Mouse (Mus musculus) heart, embryonic 11.5 days (tissue): ENCODE results near the gene Cbx1. TPM values are rescaled to one million over a fixed set of nuclear protein-coding genes. Genes with fewer than 3 reads are reported as not detected.
A peak's percentile ranks its signal among the peaks of the same experiment; 100 is the strongest.
"Not testable (repeated sequence)": the region's sequence is repeated elsewhere in the genome, so short reads cannot be mapped to it uniquely, and the experiment has no call there.

Experiments used
- ATAC-seq: fragments of 200-750 bp; cut with Nextera tagmentation; replicated peaks from 2 replicates; pipeline ENCODE4 v1.8.0; 2017; ENCODE audit warnings: moderate library complexity; ENCODE audit not compliant: insufficient number of reproducible peaks, low FRiP score, low TSS enrichment
- H3K27ac ChIP-seq: fragments of 300-500 bp; sonication (generic); 2 replicates; pipeline ENCODE4 v1.5.1; 2014; ENCODE audit warnings: mild to moderate bottlenecking, low read depth, low read length
- H3K27me3 ChIP-seq: fragments of 300-500 bp; sonication (generic); 2 replicates; pipeline ENCODE4 v1.6.1; 2014; ENCODE audit warnings: mild to moderate bottlenecking, low read length, mixed read lengths; ENCODE audit not compliant: control insufficient read depth, insufficient read depth
- H3K36me3 ChIP-seq: fragments of 300-500 bp; sonication (generic); 2 replicates; pipeline ENCODE4 v1.6.1; 2014; ENCODE audit warnings: mild to moderate bottlenecking, low read length, moderate library complexity, mixed read lengths; ENCODE audit not compliant: control insufficient read depth, insufficient read depth
- H3K4me1 ChIP-seq: fragments of 300-500 bp; sonication (generic); 2 replicates; pipeline ENCODE4 v1.6.1; 2014; ENCODE audit warnings: low read length; ENCODE audit not compliant: control insufficient read depth, insufficient read depth
- H3K4me2 ChIP-seq: fragments of 300-500 bp; sonication (generic); 2 replicates; pipeline ENCODE4 v1.6.1; 2014; ENCODE audit warnings: mild to moderate bottlenecking, moderate library complexity
- H3K4me3 ChIP-seq: fragments of 300-500 bp; sonication (generic); 2 replicates; pipeline ENCODE4 v1.5.1; 2014; ENCODE audit warnings: low read depth, low read length
- H3K9ac ChIP-seq: fragments of 300-500 bp; sonication (generic); 2 replicates; pipeline ENCODE4 v1.6.1; 2014; ENCODE audit warnings: mild to moderate bottlenecking, low read depth, low read length, moderate library complexity
- H3K9me3 ChIP-seq: fragments of 300-500 bp; sonication (generic); replicated peaks from 2 replicates; pipeline ENCODE4 v1.6.1; 2016; ENCODE audit warnings: low read length; ENCODE audit not compliant: control insufficient read depth
- WGBS: fragments of 180-500 bp; shearing (Covaris S2); extraction: QIAGEN DNeasy Blood & Tissue Kit; methylation state at CpG from one replicate; pipeline ENCODE4 v1.1.7; 2014; ENCODE audit not compliant: insufficient replicate concordance; 5-methylcytosine and 5-hydroxymethylcytosine counted together
- polyA plus RNA-seq: library from polyadenylated mRNA; unstranded; fragments of >200 nt; fragmentation: Nextera tagmentation; extraction: Ambion mirVana; gene quantifications from 2 replicates; pipeline ENCODE4 v1.2.1, GENCODE M21; 2014

The Cbx1 gene
- polyA plus RNA-seq, 1 experiment from 2014 or later, result 60.0 TPM

DNA sequence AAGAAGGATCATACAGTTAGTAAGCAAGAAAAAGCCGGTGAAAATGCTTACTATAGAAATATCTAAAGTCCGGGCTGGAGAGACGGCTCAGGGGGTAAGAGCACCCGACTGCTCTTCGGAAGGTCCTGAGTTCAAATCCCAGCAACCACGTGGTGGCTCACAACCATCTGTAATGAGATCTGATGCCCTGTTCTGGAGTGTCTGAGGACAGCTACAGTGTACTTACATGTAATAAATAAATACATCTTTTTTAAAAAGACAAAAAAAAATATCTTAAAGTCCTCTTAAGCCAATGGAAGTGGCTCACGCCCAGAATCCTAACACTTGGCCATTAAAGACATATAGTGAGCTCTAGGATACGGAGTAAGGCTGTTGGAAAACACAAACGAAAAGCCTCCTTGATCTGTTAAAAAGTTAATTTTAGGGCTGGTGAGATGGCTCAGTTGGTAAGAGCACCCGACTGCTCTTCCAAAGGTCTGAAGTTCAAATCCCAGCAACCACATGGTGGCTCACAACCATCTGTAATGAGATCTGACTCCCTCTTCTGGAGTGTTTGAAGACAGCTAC lies 10.8 kb upstream of the Cbx1 start:
- not testable (repeated sequence) for H3K4me1 ChIP-seq, H3K27me3 ChIP-seq, ATAC-seq, H3K9me3 ChIP-seq, H3K36me3 ChIP-seq
- Histone ChIP-seq H3K27ac (peak overlapping the region; percentile 57; the same call in 1 of the 2 replicates), H3K4me2 (peak overlapping the region; percentile 90), H3K9ac (peak overlapping the region; percentile 43), H3K4me3 (peak overlapping the region; percentile 69)
- WGBS, result 63% methylated on average over 10 of the region's 10 CpGs

DNA sequence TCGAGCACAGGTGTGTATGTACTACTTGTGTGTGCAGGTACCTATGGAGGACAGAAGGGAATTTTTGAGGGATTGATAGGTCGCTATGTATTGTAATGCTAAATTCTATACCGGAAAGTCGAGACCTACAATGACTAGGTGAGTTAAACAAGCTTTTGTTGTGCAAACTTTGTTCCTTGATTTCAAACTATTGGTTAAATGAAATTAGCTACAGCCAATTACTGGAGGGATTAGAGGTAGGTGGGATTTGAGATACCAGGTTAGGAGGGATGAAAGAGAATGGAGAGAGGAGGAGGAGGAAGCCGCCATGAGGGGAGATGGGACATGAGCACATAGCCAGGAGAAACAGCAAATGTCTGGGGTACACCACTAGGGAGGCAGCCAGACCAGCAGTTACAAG lies 8.6 kb upstream of the Cbx1 start:
- H3K4me1 ChIP-seq, result peaks cover 6% of the 10 kb centered on the region; the same call in 1 of the 2 replicates
- WGBS, result 65% methylated on average over 5 of the region's 5 CpGs
- ATAC-seq, result no peak
- no peaks in the 10 kb centered on the region for H3K9me3 ChIP-seq
- H3K27ac ChIP-seq, result no peak overlapping the region
- no peaks in the 10 kb centered on the region for H3K27me3 ChIP-seq
- no peaks in the 10 kb centered on the region for H3K36me3 ChIP-seq
- no peak overlapping the region for H3K4me3 ChIP-seq
- H3K9ac ChIP-seq, result no peak overlapping the region
- no peak overlapping the region for H3K4me2 ChIP-seq

- H3K4me2 ChIP-seq, result no peak overlapping the region
- no peaks in the 10 kb centered on the region for H3K36me3 ChIP-seq
- H3K4me3 ChIP-seq, result no peak overlapping the region
- no peaks in the 10 kb centered on the region for H3K9me3 ChIP-seq
- H3K27ac ChIP-seq, result no peak overlapping the region
- 72% methylated on average over 2 of the region's 2 CpGs for WGBS
- H3K27me3 ChIP-seq, result no peaks in the 10 kb centered on the region
- peaks cover 5% of the 10 kb centered on the region; the same call in 1 of the 2 replicates for H3K4me1 ChIP-seq
- H3K9ac ChIP-seq, result no peak overlapping the region
- ATAC-seq, result no peak
Observed at GRCm38 (mm10) chr11:96781425-96781824, 7.5 kb upstream of the Cbx1 start.

DNA sequence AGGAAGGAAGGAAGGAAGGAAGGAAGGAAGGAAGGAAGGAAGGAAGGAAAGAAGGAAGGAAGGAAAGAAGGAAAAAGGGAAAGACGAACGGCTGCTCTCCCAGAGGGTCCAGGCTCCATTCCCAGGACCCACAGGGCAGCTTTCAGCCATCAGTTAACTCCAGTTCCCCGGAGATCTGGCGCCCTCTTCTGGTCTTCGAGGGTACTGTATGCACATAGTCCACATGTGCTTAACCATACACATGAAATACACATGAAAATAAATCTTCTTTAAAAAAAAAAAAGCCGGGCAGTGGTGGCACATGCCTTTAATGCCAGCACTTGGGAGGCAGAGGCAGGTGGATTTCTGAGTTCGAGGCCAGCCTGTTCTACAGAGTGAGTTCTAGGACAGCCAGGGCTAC lies 4.1 kb upstream of the Cbx1 start:
- H3K4me3 ChIP-seq, H3K27ac ChIP-seq, H3K36me3 ChIP-seq, ATAC-seq, H3K4me1 ChIP-seq, H3K9me3 ChIP-seq, H3K27me3 ChIP-seq, H3K9ac ChIP-seq, H3K4me2 ChIP-seq: not testable (repeated sequence)
- 14% methylated on average over 7 of the region's 7 CpGs for WGBS

DNA sequence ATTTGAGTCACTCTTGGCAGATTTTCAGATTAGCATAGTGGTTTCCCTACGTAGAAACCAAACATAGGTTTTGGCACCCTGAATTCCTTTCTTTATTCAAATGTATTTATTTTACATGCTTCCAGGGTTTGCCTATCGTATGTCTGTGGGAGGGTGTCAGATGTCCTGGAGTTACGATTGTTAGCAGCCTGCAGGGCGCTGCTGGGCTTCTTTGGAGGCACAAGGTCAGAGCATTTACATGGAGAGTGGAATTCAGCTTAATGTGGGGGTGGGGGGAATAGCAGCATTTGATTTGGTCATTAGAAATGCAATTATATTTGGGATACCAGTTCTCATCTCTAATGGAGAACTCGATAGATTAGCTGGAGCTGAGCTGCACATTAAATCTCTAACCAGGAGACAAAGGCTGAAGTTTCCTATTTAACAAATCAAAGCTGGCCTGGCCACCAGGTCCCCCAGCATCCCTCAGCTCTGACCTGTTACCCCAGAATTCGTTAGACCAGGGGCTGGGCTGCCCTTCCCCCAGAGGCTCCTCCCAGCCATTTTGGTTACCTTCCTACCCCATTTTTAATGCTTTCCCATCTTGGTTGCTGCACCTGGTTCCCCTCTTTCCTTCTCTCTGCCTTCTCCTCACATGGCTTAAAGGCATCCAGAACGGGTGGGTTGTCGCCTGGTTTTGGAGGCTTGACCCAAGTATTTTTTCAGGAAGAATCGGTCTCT lies 2.0 kb upstream of the Cbx1 start:
- no peak for ATAC-seq
- Histone ChIP-seq H3K36me3 (no peaks in the 10 kb centered on the region), H3K9ac (no peak overlapping the region), H3K4me1 (peaks cover 6% of the 10 kb centered on the region), H3K4me2 (no peak overlapping the region), H3K4me3 (no peak overlapping the region), H3K27me3 (no peaks in the 10 kb centered on the region), H3K27ac (no peak overlapping the region), H3K9me3 (no peaks in the 10 kb centered on the region)
- WGBS, result 33% methylated on average over 9 of the region's 9 CpGs

- H3K9me3 ChIP-seq, result no peaks in the 10 kb centered on the region
- peak overlapping the region; percentile 97; the same call in 1 of the 2 replicates for H3K27ac ChIP-seq
- H3K4me2 ChIP-seq, result peak overlapping the region; percentile 86
- H3K9ac ChIP-seq, result peak overlapping the region; percentile 97
- H3K4me3 ChIP-seq, result peak overlapping the region; percentile 89
- 7% methylated on average over 5 of the region's 5 CpGs for WGBS
- H3K36me3 ChIP-seq, result no peaks in the 10 kb centered on the region
- no peaks in the 10 kb centered on the region for H3K27me3 ChIP-seq
- H3K4me1 ChIP-seq, result peaks cover 9% of the 10 kb centered on the region
- no peak for ATAC-seq
Observed at GRCm38 (mm10) chr11:96789990-96790389, 1.1 kb downstream of the Cbx1 start.

- WGBS, result 24% methylated on average over 1 of the region's 1 CpGs
- peak overlapping the region; percentile 89 for H3K4me3 ChIP-seq
- peak overlapping the region; percentile 86 for H3K4me2 ChIP-seq
- no peaks in the 10 kb centered on the region for H3K27me3 ChIP-seq
- ATAC-seq, result no peak
- H3K9me3 ChIP-seq, result no peaks in the 10 kb centered on the region
- peaks cover 9% of the 10 kb centered on the region for H3K4me1 ChIP-seq
- H3K27ac ChIP-seq, result no peak overlapping the region
- no peak overlapping the region for H3K9ac ChIP-seq
- no peaks in the 10 kb centered on the region for H3K36me3 ChIP-seq
Observed at GRCm38 (mm10) chr11:96790681-96791080, 1.8 kb downstream of the Cbx1 start.

- Histone ChIP-seq H3K9ac (no peak overlapping the region), H3K4me2 (no peak overlapping the region), H3K9me3 (no peaks in the 10 kb centered on the region), H3K4me1 (peaks cover 6% of the 10 kb centered on the region), H3K36me3 (0 out of 2 replicates have a peak, but pooled peaks cover 2% of the 10 kb centered on the region), H3K27ac (no peak overlapping the region), H3K27me3 (no peaks in the 10 kb centered on the region), H3K4me3 (no peak overlapping the region)
- no peak for ATAC-seq
- WGBS, result 89% methylated on average over 13 of the region's 13 CpGs
Observed at GRCm38 (mm10) chr11:96795491-96795890, 6.6 kb downstream of the Cbx1 start.

GRCm38 (mm10) chr11:96796081-96796480 lies 7.2 kb downstream of the Cbx1 start:
- Histone ChIP-seq H3K27me3 (no peaks in the 10 kb centered on the region), H3K27ac (no peak overlapping the region), H3K4me3 (no peak overlapping the region), H3K4me2 (no peak overlapping the region), H3K9ac (no peak overlapping the region), H3K9me3 (no peaks in the 10 kb centered on the region), H3K4me1 (peaks cover 3% of the 10 kb centered on the region; the same call in 1 of the 2 replicates), H3K36me3 (peaks cover 5% of the 10 kb centered on the region; the same call in 1 of the 2 replicates)
- WGBS, result 95% methylated on average over 2 of the region's 2 CpGs
- ATAC-seq, result no peak
